Mouse (Mus musculus) inflammation-experienced regulatory T-cells, adult 6 months (primary cell): ENCODE results near the gene Calhm3. TPM values are rescaled to one million over a fixed set of nuclear protein-coding genes. Genes with fewer than 3 reads are reported as not detected.

Source experiments
- ATAC-seq: one replicate; pipeline ENCODE4 v1.8.0; 2017
- polyA plus RNA-seq, 3 experiments: library from polyadenylated mRNA; unstranded; fragments of 100-300 nt; shearing (Covaris generic); gene quantifications; one replicate each; pipeline ENCODE4 v1.2.1; 2017

Calhm3 gene
- polyA plus RNA-seq = not detected

DNA sequence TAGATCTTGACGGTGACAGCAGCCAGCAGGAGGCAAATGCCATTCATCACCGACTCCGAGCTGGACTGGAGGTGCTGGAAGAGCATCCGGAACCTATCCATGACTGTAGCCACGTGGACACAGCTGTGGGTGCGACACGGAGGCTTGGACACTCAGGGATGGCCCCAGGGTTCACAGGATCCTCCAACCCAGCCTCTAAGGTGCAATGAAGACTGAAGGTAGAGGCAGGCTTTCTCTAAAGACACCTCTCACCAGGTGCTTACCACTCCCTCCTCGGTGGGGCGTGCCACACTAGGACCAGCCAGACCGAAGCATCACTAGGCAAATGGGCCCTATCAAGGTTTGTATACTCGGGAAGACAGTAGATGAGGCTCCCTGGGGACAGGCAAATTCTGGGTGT lies at the start of gene Calhm3:
TSS of gene Calhm3 (minus strand) at position 101 of the 400 bp plus-strand sequence.
- ATAC-seq = no peak

DNA sequence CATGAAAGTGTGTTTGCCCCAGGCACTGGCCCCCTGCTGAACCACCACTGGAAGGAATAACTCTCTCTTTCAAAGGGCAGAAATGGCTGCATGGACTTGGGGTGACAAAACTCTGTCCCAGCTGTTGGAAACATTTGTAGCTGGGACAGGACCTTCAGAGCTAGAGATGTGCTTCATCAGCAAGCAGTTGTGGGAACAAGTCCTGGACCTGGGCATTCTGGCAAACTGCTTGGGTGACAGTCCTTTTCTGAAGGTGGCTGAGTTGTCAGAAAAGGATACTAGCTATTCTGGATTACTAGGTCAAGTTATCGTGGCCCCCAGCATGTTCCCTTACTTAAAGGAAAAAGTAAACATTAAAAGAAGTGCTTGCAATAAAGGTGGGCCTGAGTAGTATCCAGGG lies 48.6 kb upstream of the Calhm3 start:
- no peak for ATAC-seq

DNA sequence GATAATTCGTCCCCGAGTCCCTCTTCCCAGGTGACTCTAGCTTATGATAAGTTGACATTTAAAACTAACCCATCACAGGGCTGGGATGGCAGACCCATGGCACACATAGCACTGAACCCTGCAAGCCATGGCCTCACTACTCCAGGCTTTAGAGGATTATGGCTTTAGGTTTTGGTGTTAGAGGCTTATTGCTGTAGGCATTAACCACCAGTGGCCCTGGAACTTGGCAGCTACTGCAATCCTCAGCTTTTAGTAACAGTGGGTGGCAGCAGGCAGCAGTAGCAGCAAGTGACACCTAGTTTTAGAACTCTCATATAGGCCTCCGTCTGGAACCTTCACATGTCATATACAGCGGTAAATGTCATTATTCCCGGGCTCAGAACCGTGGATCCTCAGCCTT lies 47.1 kb upstream of the Calhm3 start:
- ATAC-seq = no peak

DNA sequence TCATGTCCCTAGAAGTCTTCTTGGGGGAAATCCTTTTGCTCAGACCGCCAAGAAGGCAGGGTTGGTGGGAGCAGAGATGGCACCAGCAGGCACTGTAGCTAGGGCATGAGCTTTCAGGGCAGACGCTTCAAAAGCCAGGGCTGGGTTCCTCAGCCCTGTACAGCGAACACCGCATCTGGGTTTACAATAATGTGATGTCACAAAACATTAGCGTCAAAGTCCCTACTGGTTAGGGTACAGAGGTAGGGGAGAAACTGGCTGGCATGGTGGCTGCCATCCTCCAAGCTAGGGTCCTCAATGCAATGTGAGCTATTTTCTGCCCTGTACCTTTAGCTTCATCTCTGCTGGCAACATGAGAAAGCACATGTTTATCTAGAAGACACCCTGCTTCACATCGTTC lies 45.5 kb upstream of the Calhm3 start:
- no peak for ATAC-seq

DNA sequence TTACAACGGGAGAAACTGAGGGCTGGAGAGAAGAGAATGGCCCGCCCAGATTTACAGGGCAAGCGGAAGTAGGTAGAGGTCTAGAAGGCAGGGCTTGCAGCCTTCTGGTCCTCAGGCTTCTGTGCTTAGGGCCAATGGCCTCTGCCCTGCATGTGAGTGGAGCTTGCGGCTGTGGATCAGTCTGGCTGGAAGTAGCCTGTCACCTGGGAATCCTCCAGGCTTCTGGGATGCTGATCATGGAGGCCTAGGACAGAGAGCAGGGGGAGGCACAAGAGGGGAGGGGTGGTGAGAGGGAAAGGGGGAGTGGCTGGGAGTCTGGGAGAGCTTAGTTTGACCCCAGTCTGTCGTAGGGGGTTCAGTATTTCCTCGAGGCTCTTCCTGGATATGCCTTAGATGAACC lies 44.9 kb upstream of the Calhm3 start:
- ATAC-seq = no peak

DNA sequence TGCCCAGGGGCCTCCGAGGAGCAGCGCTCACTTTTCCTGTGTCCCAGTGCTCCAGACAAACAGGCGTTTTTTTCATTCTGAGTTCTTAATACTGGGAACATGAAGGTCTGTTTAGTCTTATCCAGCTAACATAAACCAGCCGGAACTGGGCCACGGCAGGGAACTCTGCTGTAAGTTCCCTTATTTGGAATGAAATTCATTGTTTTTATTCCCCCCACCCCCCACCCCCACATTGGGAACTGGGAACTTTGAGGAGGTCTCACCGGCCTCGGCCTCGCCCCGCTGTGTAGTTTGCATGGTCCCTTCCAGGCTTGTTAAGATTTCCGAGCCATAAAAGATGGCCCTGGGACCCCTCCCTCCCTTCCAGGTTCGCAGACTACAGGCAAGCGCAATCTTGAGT lies 44.4 kb upstream of the Calhm3 start:
- no peak for ATAC-seq

DNA sequence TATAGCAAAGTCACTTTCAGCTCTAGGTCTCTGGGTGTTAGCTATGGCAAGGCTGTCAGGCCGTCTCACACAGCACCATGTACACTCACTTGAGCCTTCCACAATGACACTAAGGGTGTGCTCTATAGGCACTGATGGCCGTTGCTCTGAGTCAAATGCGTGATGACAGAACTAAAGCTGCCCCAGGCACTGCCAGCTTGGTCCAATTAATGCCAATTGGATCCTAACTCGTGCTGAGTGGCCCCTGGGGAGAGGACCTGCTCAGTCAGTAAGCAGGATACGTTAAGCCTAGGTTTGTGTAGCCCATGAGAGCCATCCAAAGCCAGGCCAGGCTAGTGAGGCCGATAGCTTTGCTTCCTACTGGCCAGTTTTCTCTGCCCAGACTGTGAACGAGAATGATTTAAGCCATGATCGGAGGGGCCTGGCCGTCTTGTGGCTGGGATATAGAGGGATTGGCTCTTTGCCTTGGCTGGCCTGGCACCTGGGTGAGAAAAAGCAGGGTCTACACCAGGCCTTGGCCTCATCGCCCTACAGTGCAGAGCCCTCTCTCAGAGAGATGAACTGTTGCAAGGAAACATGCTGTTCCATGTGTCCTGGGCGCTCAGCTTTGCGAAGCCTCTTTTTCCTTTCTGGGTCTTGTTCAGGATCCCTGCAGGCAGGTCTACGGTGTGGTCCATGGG lies 41.2 kb upstream of the Calhm3 start:
- no peak for ATAC-seq

DNA sequence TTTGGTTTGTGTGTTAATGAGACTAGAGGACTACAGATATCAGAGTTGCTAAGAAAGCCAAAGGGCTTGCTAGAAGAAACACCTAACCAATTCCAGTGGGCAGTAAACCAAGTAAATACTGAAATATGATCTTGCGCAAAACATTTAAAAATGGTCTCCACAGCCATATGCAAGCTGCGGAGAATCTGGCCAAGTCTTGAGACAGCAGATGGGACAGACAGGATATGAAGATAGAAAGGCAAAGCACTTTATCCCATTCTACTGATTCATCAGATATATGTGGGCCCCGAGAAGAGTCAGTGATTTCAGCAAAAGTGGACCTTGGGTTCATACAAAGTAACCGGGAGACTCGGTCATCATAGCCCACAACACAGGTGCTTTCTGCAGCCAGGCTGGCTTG lies 34.6 kb upstream of the Calhm3 start:
- no peak for ATAC-seq

DNA sequence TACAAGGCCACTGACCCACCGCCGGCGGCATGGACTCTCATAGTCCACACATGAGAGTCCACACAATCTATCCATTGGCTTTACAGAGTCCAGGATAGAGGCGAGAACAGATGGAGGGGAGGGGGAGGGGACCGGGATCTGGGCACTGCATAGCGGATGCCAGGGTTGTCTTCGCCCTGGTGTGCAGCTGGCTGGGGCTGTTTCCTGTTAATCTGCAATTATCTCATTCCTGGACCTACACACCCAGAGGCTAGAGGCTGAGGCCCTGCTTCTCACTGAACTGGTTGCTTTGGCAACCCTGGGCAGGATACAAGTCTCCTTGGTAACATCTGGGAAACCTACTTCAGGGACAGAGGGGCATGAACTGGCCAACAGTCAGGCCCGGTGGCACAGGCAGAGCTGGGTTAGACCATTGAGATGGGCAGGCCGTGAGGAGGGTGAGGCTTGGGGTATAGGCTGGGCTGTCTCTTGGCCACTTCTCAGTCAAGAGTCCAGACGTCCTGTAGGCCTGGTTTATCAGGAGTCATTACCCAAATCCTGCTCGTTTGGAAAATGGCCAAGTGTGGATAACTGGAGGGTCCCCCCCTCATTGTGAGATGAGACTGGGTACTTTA lies 31.1 kb upstream of the Calhm3 start:
- no peak for ATAC-seq

DNA sequence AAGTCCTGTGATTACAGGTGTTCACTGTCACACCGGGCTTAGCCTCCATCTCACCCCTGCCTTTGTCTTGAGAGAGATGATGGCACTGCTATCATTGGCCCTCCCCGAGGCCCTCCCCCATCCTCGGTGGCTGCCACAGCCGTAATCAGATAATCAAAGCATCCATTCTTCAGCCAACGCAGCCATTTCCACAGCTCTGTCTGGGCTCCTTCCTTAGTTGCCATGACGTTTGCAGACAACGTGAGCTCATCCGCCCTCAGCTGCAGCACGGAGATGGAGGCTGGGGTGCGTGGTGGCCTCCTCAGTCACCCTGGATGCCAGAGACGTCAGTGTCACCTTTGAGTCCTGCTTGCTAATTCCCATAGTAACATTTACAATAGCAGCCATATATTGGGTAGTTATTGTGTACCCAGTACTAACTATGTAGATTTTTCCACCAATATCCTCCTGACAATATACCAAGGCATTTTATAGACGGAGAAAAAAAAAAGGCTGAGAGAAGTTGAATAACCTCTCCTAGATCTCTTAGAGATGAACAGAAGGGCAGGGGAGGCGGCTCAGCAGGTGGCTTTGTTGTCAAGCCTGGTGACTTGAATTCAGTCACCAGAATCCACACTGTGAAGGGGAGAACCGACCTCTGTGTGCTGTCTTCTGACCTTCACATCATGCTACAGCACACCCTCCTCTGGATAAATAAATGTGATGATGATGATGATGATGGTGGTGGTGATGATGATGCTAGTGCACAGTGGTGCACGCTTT lies 29.1 kb upstream of the Calhm3 start:
- no peak for ATAC-seq

DNA sequence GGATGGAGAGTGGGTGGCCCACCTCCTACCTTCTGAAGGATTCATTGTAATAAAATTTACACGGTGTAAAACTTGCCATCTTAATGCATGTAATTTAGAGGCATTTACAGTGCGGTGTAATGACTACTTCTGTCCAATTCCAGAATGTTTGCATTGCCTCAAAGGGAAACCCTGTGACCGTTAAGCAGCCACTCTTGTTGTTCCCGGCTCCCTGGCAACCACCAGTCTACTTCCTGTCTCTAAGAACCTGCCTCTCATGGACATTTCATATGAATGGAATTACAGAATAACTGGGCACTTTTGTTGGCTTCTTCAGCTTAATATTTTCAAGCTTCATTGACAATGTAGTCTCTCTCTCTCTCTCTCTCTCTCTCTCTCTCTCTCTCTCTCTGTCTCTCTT lies 27.2 kb upstream of the Calhm3 start:
- no peak for ATAC-seq

DNA sequence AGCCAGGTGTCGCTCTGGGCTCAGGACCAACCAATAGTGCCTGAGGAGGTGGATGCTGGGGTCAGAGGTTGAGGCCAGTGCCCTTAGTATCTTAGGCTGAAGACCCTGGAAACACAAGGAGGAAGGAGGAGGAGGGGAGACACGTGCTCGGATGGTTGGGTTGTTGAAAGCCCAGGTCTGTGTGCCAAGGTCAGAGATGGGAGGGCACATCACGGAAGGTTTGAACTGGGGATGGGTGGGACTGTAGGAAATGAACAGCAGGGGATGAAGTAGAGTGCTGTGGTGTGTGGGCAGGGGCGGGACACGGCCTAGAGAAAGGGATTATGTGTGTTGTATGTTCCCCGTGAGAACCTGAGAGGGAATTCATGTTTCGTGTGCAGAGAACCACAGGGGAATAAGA lies 26.7 kb upstream of the Calhm3 start:
- no peak for ATAC-seq

DNA sequence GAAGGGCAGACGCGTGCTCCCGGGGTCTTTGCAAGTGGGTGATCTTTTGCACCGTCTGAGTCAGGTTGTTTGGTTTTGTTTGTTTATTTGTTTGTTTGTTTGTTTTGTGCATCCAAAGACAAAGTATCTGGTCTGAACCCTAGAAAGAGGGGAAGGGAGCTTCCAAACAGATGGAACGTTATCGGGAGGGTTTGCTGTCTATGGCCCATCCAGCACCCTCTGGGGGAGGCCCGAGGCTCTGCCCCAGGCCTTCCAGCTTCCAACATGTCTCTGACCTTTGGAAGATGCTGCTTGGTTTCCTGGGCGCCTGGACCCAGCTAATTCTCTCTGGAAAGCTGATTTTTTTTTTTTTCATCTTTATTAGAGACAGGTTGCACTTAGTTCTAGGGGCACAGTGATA lies 22.4 kb upstream of the Calhm3 start:
- ATAC-seq = no peak

DNA sequence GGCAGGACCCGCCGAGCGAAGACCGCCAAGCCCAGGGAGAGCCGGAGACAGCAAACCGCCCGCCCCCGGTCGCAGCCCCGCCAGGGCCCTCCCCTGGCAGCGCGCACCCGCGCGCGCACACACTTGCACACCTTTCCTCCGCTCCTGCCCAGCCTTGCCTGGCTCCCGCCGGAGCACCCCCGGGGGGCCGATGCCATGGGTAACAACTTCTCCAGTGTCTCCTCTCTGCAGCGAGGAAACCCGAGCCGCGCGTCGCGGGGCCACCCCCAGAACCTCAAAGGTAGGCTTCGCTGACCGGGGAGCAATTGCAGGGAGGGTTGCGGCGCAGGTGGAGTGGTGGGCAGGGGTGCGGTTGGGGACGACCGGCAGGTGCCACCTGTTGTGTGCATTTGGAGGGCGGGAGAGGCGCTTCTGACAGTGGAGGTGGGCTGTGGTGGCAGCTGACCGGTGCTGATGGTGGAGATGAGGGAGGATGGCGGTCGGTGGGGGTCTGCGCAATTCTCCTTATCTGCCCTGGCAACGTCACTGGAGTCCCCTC lies 21.8 kb upstream of the Calhm3 start:
- no peak for ATAC-seq

DNA sequence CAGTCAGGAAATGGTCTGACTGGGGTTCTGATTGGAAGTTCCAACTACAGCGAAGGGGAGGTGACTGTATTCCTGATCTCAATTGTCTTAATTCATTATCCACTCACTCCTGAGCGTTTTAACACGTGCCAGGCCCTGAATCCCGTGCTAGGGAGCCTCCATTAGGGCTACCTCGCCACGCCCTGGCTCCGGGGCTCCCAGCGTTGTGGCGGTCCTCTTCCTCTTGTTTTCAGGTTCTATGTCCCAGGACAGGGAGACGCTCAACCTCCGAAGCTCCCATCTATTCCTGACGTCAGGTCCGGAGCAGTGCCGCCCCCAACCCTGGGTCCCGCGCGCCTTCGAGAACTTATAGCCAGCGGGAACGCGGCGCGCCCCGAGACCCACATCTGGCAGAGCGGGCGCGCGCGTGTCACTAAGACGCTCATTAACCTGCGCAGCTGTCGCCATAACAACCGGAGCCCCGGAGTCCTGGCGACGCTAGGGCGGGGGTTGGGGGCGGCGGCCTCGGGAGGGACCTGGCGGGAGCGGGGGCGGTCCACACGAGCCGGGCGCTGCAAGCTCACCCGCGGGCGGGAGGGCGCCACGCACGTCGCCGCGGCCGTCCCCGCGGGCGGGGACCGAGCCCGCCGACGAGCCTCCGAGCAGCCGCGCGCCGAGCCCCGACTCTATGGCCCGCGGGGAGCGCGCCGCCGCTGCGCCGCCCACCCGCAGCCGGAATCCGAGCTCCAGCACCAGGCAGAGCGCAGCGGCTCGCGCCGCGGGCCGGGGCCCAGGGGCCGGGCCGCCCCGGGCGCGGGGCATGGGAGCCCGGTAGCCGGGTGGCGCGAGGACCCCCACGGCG lies 21.1 kb upstream of the Calhm3 start, which contains the start of gene Neurl1a:
TSS of gene Neurl1a (plus strand) at position 390 of the 841 bp plus-strand sequence.
- no peak for ATAC-seq

DNA sequence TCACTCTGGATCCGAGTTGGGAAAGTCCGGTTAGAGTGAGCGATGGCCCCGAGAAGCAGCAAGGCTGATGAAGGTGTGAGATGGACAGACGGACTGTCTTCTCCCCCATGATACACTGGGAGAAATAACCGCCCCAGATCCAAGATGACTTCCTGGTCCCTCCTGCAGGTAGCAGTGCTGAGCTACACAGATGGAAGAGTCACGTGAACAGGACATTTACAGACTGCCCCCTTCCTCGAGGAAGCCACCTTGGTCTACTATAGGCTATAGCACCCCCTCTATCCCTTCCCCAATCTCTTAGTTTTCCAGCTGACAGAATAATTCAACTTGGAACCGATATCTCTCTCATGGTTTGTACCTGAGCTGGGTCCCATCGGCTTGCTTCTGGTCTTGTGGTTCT lies 20.4 kb upstream of the Calhm3 start:
- no peak for ATAC-seq

DNA sequence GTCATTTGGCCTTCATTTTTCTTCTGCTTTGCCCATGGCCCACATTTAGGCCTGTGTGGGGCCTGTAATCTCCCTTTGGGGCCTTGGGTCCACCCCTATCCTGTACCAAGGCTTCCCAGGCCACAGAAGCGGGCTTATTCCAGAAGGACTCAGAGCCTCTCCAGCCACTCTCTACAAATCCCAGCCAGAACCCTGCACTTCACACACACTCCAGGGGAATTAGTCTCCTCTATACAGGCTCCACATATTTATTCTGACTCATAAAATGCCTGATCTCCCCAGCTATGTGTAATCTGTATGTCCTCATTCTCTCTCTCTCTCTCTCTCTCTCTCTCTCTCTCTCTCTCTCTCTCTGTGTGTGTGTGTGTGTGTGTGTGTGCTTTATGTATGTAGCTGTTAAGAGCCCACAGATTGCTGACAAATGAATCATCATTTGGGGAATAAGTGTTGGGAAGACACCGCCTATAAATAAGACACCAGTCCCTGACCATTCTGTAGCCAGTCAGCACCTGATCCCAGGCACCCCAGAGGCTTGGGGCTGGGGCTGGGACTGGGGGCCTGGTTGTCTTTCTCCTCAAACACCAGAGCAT lies 19.4 kb upstream of the Calhm3 start:
- ATAC-seq = no peak

DNA sequence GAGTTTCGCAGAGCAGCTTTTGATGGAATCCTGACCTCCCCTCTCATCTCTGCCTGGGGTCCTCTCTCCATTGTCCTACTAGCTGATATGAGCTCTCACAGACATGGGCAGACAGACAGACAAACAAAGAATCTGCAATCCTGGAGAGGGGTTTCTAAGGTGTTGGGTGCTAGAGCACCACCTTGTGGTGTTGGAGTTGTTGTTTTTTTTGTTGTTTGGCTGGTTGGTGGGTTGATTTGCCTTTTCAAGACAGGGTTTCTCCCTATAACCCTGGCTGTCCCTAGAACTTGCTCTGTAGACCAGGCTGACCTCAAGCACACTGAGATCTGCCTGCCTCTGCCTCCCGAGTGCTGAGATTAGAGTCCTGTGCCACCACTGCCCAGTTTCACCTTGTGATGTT lies 17.9 kb upstream of the Calhm3 start:
- ATAC-seq = no peak

DNA sequence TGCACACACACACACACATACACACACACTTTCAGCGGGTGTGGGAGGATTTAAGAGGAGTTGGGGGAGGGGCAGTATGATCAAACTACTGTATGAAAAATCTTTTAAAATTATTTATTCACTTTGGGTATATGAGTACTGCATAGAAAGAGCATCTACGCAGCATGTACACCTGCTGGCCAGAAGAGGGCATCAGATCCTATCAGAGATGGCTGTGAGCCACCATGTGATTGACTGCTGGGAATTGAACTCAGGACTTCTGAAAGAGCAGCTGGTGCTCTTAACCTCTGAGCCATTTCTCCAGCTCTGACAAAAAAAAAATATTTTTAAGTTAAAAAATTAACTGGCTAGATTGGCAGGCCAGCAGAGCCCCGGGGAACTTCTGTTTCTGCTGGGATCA lies 17.0 kb upstream of the Calhm3 start:
- ATAC-seq = no peak

DNA sequence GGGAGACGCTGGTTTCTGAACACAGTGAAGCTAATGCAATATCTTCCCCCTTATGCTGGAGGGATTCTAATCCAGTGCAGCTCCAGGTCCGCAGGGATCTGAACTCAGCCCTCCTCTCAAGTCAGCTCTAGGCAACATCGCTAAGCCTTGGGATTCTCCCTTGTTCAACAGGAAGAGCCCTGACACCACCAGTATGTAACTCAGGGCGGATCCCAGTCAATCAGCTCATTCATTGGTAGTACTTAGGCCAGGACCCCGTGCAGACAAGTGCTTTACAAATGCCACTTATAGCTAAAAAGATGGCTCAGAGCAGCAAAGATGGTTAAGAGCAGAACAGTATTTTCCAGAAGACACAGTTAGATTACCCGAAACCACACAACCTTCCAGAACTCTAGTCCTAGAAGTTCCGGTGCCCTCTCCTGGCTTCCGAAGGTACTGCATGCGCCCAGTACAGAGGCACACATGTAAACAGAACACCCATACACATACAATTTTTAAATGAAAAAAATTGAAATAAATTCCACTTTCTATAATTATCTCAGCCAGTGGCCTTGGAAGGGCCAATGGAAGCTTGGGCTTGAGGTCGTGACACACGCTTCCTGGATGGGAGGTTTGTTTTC lies 11.3 kb upstream of the Calhm3 start:
- ATAC-seq = peak; percentile 67

DNA sequence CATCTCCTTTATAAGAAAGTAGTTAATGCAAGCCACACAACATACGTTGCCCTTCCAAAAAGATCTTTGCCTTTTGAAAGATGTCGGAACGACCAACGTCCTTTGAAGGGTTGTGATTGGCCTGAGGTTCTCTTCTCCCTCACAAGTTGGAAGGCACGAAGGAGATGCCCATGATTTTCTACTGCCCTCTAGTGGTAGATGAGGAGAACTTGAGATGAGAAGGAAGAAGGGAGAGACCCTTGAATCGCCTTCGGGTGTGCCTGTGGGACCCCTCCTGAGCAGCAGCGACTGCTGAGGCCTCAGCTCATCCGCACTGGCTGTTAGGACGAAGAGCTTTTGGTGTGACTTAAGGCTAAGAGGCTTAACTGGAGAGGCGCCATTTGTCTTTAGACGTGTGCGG lies 10.7 kb upstream of the Calhm3 start:
- ATAC-seq = peak; percentile 41
